Mouse (Mus musculus) liver, adult 2 months (tissue): ENCODE results near the gene Pla2g15. TPM values are rescaled to one million over a fixed set of nuclear protein-coding genes. Genes with fewer than 3 reads are reported as not detected.

ENCODE experiments used
- DNase-seq: peaks from one replicate; pipeline ENCODE4 v3.0.0-alpha.2; 2011; ENCODE audit warnings: low read depth, low spot score; ENCODE audit errors: extremely low read depth
- H3K27ac ChIP-seq: fragments of 200-500 bp; replicated peaks from 2 replicates; pipeline ENCODE4 v1.5.1; 2012; ENCODE audit warnings: low read depth, mild to moderate bottlenecking, control low read depth, inconsistent platforms, low read length; ENCODE audit not compliant: insufficient read depth
- H3K27me3 ChIP-seq: fragments of 200-500 bp; 2 replicates; pipeline ENCODE4 v1.6.1; 2012; ENCODE audit warnings: mild to moderate bottlenecking, moderate library complexity, low read length, inconsistent platforms; ENCODE audit not compliant: control insufficient read depth, insufficient read depth
- H3K36me3 ChIP-seq: fragments of 200-500 bp; 2 replicates; pipeline ENCODE4 v1.6.1; 2012; ENCODE audit warnings: low read length, inconsistent platforms; ENCODE audit not compliant: control insufficient read depth, insufficient read depth
- H3K4me1 ChIP-seq: fragments of 200-500 bp; 2 replicates; pipeline ENCODE4 v1.6.1; 2011; ENCODE audit warnings: low read length; ENCODE audit not compliant: control insufficient read depth, insufficient read depth
- H3K4me3 ChIP-seq: fragments of 200-500 bp; 2 replicates; pipeline ENCODE4 v1.5.1; 2011; ENCODE audit warnings: low read depth, mild to moderate bottlenecking, control low read depth, low read length, moderate library complexity; ENCODE audit not compliant: insufficient read depth
- H3K79me2 ChIP-seq: fragments of 200-500 bp; 2 replicates; pipeline ENCODE4 v1.6.1; 2012; ENCODE audit warnings: inconsistent platforms, mild to moderate bottlenecking, low read length, moderate library complexity; ENCODE audit not compliant: control insufficient read depth, insufficient read depth
- H3K9ac ChIP-seq: fragments of 200-500 bp; 2 replicates; pipeline ENCODE4 v1.6.1; 2012; ENCODE audit warnings: low read depth, mild to moderate bottlenecking, control low read depth, inconsistent platforms, low read length
- CTCF ChIP-seq: fragments of 200-500 bp; IDR thresholded peaks from 2 replicates; pipeline ENCODE4 v1.5.1; 2011; ENCODE audit warnings: low read depth, low read length, control low read depth
- POLR2A ChIP-seq: fragments of 200-500 bp; IDR thresholded peaks from 2 replicates; pipeline ENCODE4 v1.6.1; 2011; ENCODE audit warnings: low read length, control low read depth; ENCODE audit not compliant: insufficient read depth; ENCODE audit errors: extremely low read depth
- WGBS: fragments of 180-500 bp; shearing (Covaris S2); methylation state at CpG from one replicate; pipeline ENCODE4 v1.1.7; 2018; 5-methylcytosine and 5-hydroxymethylcytosine counted together
- polyA plus RNA-seq: library from polyadenylated mRNA; depleted of rRNA; stranded (reverse); fragments of >200 nt; gene quantifications from 2 replicates; pipeline ENCODE4 v1.2.3, GENCODE M21; 2012
- total RNA-seq: library from RNA; depleted of rRNA; stranded (reverse); fragments of >200 nt; gene quantifications from 2 replicates; pipeline ENCODE4 v1.2.3, GENCODE M21; 2014

Pla2g15 gene
- total and polyA plus RNA-seq, 2 experiments: 8.7 to 12.5 TPM

DNA sequence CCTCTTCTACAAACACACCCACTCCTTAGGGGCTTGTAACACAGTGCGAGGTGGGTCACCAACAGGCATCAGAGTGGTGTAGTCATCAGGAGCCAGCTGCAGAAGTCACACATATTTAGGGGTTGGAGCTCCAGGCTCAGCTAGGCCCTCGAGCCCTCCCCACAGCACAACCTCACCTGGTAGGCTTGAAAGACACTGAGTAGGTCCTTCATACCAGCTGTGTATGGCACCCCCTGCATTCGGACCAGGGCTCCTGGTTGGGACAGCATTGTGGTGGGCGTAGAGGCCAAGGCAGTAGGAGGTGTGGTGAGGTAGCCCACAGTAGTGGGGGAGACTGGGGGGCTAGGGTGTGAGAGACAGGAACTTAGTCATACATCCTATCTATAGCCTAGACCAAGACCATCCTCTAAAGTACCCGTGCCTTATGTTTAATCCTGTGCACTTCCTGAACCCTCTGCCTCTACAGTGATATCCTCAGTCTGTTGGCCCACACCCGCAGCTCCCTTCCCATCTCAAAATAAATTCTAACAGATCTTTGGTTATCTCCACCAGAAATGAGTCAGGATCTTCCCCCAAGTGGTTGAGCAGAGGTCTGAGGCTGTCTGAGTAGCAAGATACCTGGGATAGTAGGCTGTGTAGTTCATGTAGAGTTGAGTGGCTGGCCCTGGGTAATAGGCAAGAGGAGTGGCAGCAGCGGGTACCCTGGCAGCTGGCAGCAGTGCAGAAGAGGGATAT, 18.5 kb upstream of the Pla2g15 start:
- TF ChIP-seq CTCF (no peak), POLR2A (no peak)
- 78% methylated on average over 7 of the region's 7 CpGs for WGBS
- Histone ChIP-seq H3K27me3 (no peaks in the 10 kb centered on the region), H3K27ac (peak overlapping the region; percentile 88), H3K36me3 (peaks cover 37% of the 10 kb centered on the region), H3K79me2 (peaks cover 14% of the 10 kb centered on the region; the same call in 1 of the 2 replicates), H3K4me1 (peaks cover 44% of the 10 kb centered on the region), H3K9ac (peak overlapping the region; percentile 23; the same call in 1 of the 2 replicates), H3K4me3 (no peak overlapping the region)
- DNase-seq: no peak

- Histone ChIP-seq H3K4me1 (peaks cover 44% of the 10 kb centered on the region), H3K4me3 (no peak overlapping the region), H3K27me3 (no peaks in the 10 kb centered on the region), H3K79me2 (peaks cover 14% of the 10 kb centered on the region; the same call in 1 of the 2 replicates), H3K36me3 (peaks cover 37% of the 10 kb centered on the region), H3K27ac (peak overlapping the region; percentile 88), H3K9ac (no peak overlapping the region)
- DNase-seq: no peak
- 76% methylated on average over 11 of the region's 11 CpGs for WGBS
- TF ChIP-seq POLR2A (no peak), CTCF (no peak)
These were observed 17.8 kb upstream of the Pla2g15 start for GRCm38 (mm10) chr8:106132356-106132755.

GRCm38 (mm10) chr8:106133526-106133925, 16.7 kb upstream of the Pla2g15 start:
- H3K27ac ChIP-seq: peak overlapping the region; percentile 77
- peaks cover 14% of the 10 kb centered on the region; the same call in 1 of the 2 replicates for H3K79me2 ChIP-seq
- TF ChIP-seq CTCF (no peak), POLR2A (no peak)
- peaks cover 34% of the 10 kb centered on the region for H3K36me3 ChIP-seq
- H3K4me1 ChIP-seq: peaks cover 44% of the 10 kb centered on the region
- H3K9ac ChIP-seq: no peak overlapping the region
- 50% methylated on average over 13 of the region's 13 CpGs for WGBS
- H3K4me3 ChIP-seq: no peak overlapping the region
- H3K27me3 ChIP-seq: no peaks in the 10 kb centered on the region
- peak; percentile 76 for DNase-seq

DNA sequence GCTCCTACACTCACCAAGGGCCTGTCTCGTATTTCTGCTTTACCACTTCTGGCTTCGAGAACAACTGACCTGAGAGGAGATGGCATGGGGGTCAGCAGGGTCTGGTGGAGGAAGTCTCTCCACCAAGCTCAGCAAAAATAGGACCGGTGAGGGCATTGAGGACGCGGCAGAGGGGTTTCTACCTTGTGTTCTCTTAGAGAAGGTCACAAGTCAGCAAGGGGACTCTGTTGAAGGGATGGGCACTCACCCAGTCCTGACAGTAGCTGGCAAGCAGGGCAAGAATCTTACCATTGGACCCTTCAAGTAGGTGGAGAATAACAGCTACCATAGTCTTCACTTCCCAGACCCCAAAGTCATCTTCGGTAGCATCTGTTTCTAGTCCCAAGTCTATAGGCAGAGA, 16.3 kb upstream of the Pla2g15 start:
- Histone ChIP-seq H3K27ac (peak overlapping the region; percentile 77), H3K27me3 (no peaks in the 10 kb centered on the region)

GRCm38 (mm10) chr8:106134751-106135571, 15.2 kb upstream of the Pla2g15 start:
- Histone ChIP-seq H3K27ac (peak overlapping the region; percentile 90), H3K9ac (peak overlapping the region; percentile 96), H3K27me3 (no peaks in the 10 kb centered on the region), H3K36me3 (peaks cover 24% of the 10 kb centered on the region), H3K4me3 (peak overlapping the region; percentile 81), H3K4me1 (peaks cover 38% of the 10 kb centered on the region), H3K79me2 (peaks cover 14% of the 10 kb centered on the region; the same call in 1 of the 2 replicates)
- no peak for TF ChIP-seq CTCF
- no peak for TF ChIP-seq POLR2A
- 12% methylated on average over 14 of the region's 14 CpGs for WGBS
- peak; percentile 98 for DNase-seq

More for the DNA sequence above, 16.3 kb upstream of the Pla2g15 start:
- TF ChIP-seq POLR2A (no peak), CTCF (no peak)
- 66% methylated on average over 6 of the region's 6 CpGs for WGBS
- Histone ChIP-seq H3K4me1 (peaks cover 45% of the 10 kb centered on the region), H3K36me3 (peaks cover 31% of the 10 kb centered on the region), H3K4me3 (no peak overlapping the region), H3K9ac (no peak overlapping the region), H3K79me2 (peaks cover 14% of the 10 kb centered on the region; the same call in 1 of the 2 replicates)
- no peak for DNase-seq
